Mouse (Mus musculus) ZHBTc4 (cell line): ENCODE measurements at regions not wholly inside any gene's neighbourhood (a gene's known extent, or its start where the extent isn't known, plus 50 kb on each side); places are given as distances from the start of the nearest gene placed in this dataset.

Source experiments
- DNase-seq: peaks from one replicate; pipeline ENCODE4 v3.0.0-alpha.2; 2011; ENCODE audit warnings: low read depth, low spot score

- no peak for DNase-seq
Observed at GRCm38 (mm10) chr5:83533901-83534300, 178.9 kb upstream of the Tecrl start.

- DNase-seq = peak; percentile 35
Observed at GRCm38 (mm10) chr5:83518661-83519060, 163.7 kb upstream of the Tecrl start.

- DNase-seq = peak; percentile 49
Observed at GRCm38 (mm10) chr5:83484135-83484534, 129.1 kb upstream of the Tecrl start.

GRCm38 (mm10) chr5:83440259-83440658 is 85.3 kb upstream of the Tecrl start:
- peak; percentile 46 for DNase-seq

GRCm38 (mm10) chr5:83436510-83436909 is 81.5 kb upstream of the Tecrl start:
- DNase-seq = no peak

- DNase-seq = no peak
Observed at GRCm38 (mm10) chr5:83421708-83422107, 66.7 kb upstream of the Tecrl start.

- no peak for DNase-seq
Observed at GRCm38 (mm10) chr5:83410221-83410620, 55.2 kb upstream of the Tecrl start.

- no peak for DNase-seq
Observed at GRCm38 (mm10) chr5:83405266-83405954, 50.4 kb upstream of the Tecrl start.
